Mouse (Mus musculus): Measurements from ENCODE around the gene Sh3gl1. TPM values are rescaled to one million over a fixed set of nuclear protein-coding genes. Genes with fewer than 3 reads are reported as not detected.

Gene Sh3gl1
- total and polyA plus RNA-seq, 3 experiments, result 29.3 to 39.0 (median 38.0) TPM

GRCm38 (mm10) chr17:55976255-55976862 lies 60.1 kb downstream of the Sh3gl1 start:
- peaks cover 1% of the 10 kb centered on the region for H3K9me3 ChIP-seq (replicated peaks; ENCODE audit: low read length)
- no peak overlapping the region for H3K9ac ChIP-seq (ENCODE audit: insufficient read depth, low read depth)
- peak; percentile 63 for DNase-seq (ENCODE audit: extremely low read depth)
- H3K4me2 ChIP-seq (ENCODE audit: insufficient read depth, low read depth, poor library complexity, severe bottlenecking), result no peak overlapping the region
- peaks cover 3 to 13% of the 10 kb centered on the region in 2 experiments; a peak in 3 of 4 replicates for H3K4me1 ChIP-seq (ENCODE audit: control insufficient read depth in 1 of 2, insufficient read depth in 2 of 2)
- TF ChIP-seq TBP (conservative IDR thresholded peaks at IDR 0.05; ENCODE audit: low read depth, low read length) (no peak), IRF4 (IDR thresholded peaks at IDR 0.05; ENCODE audit: low read depth, low read length) (peak; percentile 8; the same call in 1 of the 2 replicates), KAT2A (IDR thresholded peaks at IDR 0.05; ENCODE audit: insufficient replicate concordance, low read length) (no peak), CTCF (conservative IDR thresholded peaks at IDR 0.05 in 1 of 2, IDR thresholded peaks at IDR 0.05 in 1 of 2; ENCODE audit: low read depth in 2 of 2, low read length in 2 of 2) (peak; percentile 79 to 95), TCF12 (IDR thresholded peaks at IDR 0.05; ENCODE audit: low read depth, low read length) (peak; percentile 19; the same call in 1 of the 2 replicates), RAD21 (IDR thresholded peaks at IDR 0.05; ENCODE audit: low read depth, low read length) (peak; percentile 77), ELF1 (IDR thresholded peaks at IDR 0.05; ENCODE audit: low read depth, low read length) (peak; percentile 8; the same call in 1 of the 2 replicates), USF1 (IDR thresholded peaks at IDR 0.05; ENCODE audit: low read depth, low read length) (no peak), SMC3 (IDR thresholded peaks at IDR 0.05; ENCODE audit: low read depth, low read length) (peak; percentile 75), HCFC1 (IDR thresholded peaks at IDR 0.05; ENCODE audit: low read depth, low read length) (0 out of 2 replicates have a peak, but pooled peaks have one; percentile 15), NELFE (IDR thresholded peaks at IDR 0.05; ENCODE audit: low read depth, low read length) (no peak), MAX (IDR thresholded peaks at IDR 0.05; ENCODE audit: low read length) (0 out of 2 replicates have a peak, but pooled peaks have one; percentile 16), JUN (IDR thresholded peaks at IDR 0.05; ENCODE audit: insufficient read depth, low read depth, low read length) (no peak)
- dilution Hi-C loops (cut with MboI; ENCODE audit: extremely low pct_ligation_motif_present, extremely low pct_unique_long_range_greater_than_20kb, low sequenced_read_pairs), result no loop called here
- H3K79me2 ChIP-seq (replicated peaks; ENCODE audit: control insufficient read depth, extremely low read depth, insufficient read depth, poor library complexity, severe bottlenecking), result no peaks in the 10 kb centered on the region
- no peaks in the 10 kb centered on the region for H3K36me3 ChIP-seq (replicated peaks in 1 of 2; ENCODE audit: control insufficient read depth in 1 of 2, insufficient read depth in 1 of 2, low read length in 1 of 2)
- peaks cover 14% of the 10 kb centered on the region for H3K27me3 ChIP-seq (replicated peaks)
- H3K4me3 ChIP-seq (replicated peaks in 1 of 3; ENCODE audit: low read depth in 2 of 3, low read length in 2 of 3, poor library complexity in 1 of 3), result no peak overlapping the region
- in situ Hi-C loops (cut with MboI; ENCODE audit: low pct_ligation_motif_present, low pct_unique_long_range_greater_than_20kb, low sequenced_read_pairs), result no loop called here
- H3K27ac ChIP-seq (ENCODE audit: insufficient read depth, low read depth), result peak overlapping the region; percentile 59

- Histone ChIP-seq H3K4me2 (ENCODE audit: insufficient read depth, low read depth, poor library complexity, severe bottlenecking) (no peak overlapping the region), H3K79me2 (replicated peaks; ENCODE audit: control insufficient read depth, extremely low read depth, insufficient read depth, poor library complexity, severe bottlenecking) (no peaks in the 10 kb centered on the region), H3K27me3 (replicated peaks) (no peaks in the 10 kb centered on the region), H3K27ac (ENCODE audit: insufficient read depth, low read depth) (no peak overlapping the region), H3K4me1 (ENCODE audit: control insufficient read depth in 1 of 2, insufficient read depth in 2 of 2) (peaks cover 0 to 20% of the 10 kb centered on the region in 2 experiments; a peak in 3 of 4 replicates), H3K4me3 (replicated peaks in 1 of 3; ENCODE audit: low read depth in 2 of 3, low read length in 2 of 3, poor library complexity in 1 of 3) (no peak overlapping the region), H3K36me3 (replicated peaks in 1 of 2; ENCODE audit: control insufficient read depth in 1 of 2, insufficient read depth in 1 of 2, low read length in 1 of 2) (peaks cover 17 to 39% of the 10 kb centered on the region in 2 experiments), H3K9me3 (replicated peaks; ENCODE audit: low read length) (no peaks in the 10 kb centered on the region), H3K9ac (ENCODE audit: insufficient read depth, low read depth) (no peak overlapping the region)
- TF ChIP-seq CHD1 (IDR thresholded peaks at IDR 0.05; ENCODE audit: low read depth, low read length) (no peak), EP300 (IDR thresholded peaks at IDR 0.05; ENCODE audit: low read length) (no peak), MXI1 (IDR thresholded peaks at IDR 0.05; ENCODE audit: low read depth, low read length) (no peak), KAT2A (IDR thresholded peaks at IDR 0.05; ENCODE audit: insufficient replicate concordance, low read length) (no peak), NRF1 (IDR thresholded peaks at IDR 0.05; ENCODE audit: low read depth, low read length) (no peak), ELF1 (IDR thresholded peaks at IDR 0.05; ENCODE audit: low read depth, low read length) (no peak), HCFC1 (IDR thresholded peaks at IDR 0.05; ENCODE audit: low read depth, low read length) (no peak), MAX (IDR thresholded peaks at IDR 0.05; ENCODE audit: low read length) (no peak), RAD21 (IDR thresholded peaks at IDR 0.05; ENCODE audit: low read depth, low read length) (no peak)
- DNase-seq (ENCODE audit: extremely low read depth), result no peak
- dilution Hi-C loops (cut with MboI; ENCODE audit: extremely low pct_ligation_motif_present, extremely low pct_unique_long_range_greater_than_20kb, low sequenced_read_pairs) (no loop called here), in situ Hi-C loops (cut with MboI; ENCODE audit: low pct_ligation_motif_present, low pct_unique_long_range_greater_than_20kb, low sequenced_read_pairs) (loop anchor here (5.0 kb wide), 1 partner anchor 36 kb away; the partner anchor contains the start of genes Mpnd and Stap2)
Measured at GRCm38 (mm10) chr17:55971453-55971852, 65.0 kb downstream of the Sh3gl1 start.
